Mouse (Mus musculus) megakaryocyte, embryonic 14.5 days (primary cell): ENCODE results near the gene Rsph9.

Experiments
- FLI1 ChIP-seq: IDR thresholded peaks from 2 replicates; pipeline ENCODE4 v1.6.1; 2012; ENCODE audit warnings: low read length, inconsistent platforms, mixed read lengths
- GATA1 ChIP-seq: IDR thresholded peaks from 3 replicates; pipeline ENCODE4 v1.6.1; 2012; ENCODE audit warnings: mixed read lengths, low read length, inconsistent platforms, borderline replicate concordance

- TF ChIP-seq GATA1 (no peak), FLI1 (no peak)
These were observed 70.2 kb downstream of the Rsph9 start for GRCm38 (mm10) chr17:46073730-46074301.
